Mouse (Mus musculus): ENCODE results near the gene Sap25.
"Not testable (repeated sequence)": the region's sequence is repeated elsewhere in the genome, so short reads cannot be mapped to it uniquely, and the experiment has no call there.

The Sap25 gene

GRCm38 (mm10) chr5:137641054-137641453 is at the start of gene Sap25:
TSS of gene Sap25 (plus strand) at chr5:137641334.
- peak; percentile 46 for DNase-seq

GRCm38 (mm10) chr5:137595921-137596320 is 45.2 kb upstream of the Sap25 start:
- no peak for DNase-seq

DNA sequence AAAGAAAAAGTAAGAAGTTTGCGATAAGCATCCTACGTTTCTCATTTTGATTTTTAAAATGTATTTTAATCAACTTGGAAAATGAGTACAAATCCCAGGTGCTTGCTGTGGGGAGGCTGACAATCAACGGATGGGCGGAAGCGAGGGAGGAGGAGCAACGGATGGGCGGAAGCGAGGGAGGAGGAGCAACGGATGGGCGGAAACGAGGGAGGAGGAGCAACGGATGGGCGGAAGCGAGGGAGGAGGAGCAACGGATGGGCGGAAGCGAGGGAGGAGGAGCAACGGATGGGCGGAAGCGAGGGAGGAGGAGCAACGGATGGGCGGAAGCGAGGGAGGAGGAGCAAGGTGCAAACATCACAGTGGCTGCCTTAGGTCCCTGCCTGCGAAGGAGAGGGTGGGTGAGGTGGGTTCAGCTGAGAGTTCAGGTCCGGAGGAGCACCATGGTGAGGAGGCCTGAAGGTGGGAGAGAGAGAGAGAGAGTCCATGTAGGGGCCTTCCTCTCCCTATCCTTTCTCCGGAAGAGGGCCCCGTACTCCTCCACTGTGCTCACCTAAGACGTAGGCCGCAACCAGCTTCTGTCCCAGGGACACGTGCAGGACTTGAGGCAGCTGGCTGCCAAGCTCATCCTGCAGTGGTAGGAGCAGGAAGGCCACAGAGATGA is 44.4 kb upstream of the Sap25 start:
- DNase-seq, result no peak

DNA sequence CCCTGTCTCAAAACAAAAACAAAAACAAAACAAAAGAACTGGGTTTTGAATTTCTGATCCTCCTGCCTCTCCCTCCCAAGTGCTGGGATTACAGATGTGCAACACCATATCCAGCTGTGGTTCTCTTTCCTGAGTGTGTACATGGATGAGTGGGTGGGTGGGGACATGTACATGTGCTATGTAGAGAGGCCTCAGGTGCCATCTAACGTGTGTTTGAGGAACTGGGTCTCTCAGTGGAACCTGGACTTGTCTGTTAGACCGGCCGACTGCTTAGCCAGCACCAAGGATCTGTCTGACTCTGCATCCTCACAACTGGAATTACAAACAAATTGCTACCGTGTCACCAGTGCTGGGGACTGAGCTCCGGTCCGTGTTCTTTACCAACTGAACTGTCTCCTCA is 43.5 kb upstream of the Sap25 start:
- no peak for DNase-seq

- no peak for DNase-seq
Measured at GRCm38 (mm10) chr5:137598100-137598826, 42.9 kb upstream of the Sap25 start.

DNA sequence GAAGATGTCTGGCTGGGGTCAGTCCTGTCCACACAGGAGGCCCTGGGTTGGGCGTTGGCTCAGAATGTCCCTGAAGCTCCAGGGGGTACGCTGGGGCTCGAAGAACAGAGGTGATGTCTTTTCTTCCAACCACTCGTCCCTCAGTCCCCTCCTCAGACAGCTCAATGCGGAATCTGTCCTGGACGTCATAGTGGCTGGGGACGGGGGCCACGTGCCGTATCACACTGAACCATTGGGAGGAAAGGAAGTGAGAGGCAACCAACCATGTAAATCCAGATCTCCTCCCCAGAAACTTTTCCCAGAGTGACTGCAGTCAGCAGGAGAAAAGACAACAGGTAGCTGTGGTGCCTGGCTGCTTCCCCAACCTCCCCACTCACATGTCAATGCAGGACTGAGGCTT is 41.5 kb upstream of the Sap25 start:
- DNase-seq, result no peak

GRCm38 (mm10) chr5:137600281-137600618 is 40.9 kb upstream of the Sap25 start:
- no peak for DNase-seq

DNA sequence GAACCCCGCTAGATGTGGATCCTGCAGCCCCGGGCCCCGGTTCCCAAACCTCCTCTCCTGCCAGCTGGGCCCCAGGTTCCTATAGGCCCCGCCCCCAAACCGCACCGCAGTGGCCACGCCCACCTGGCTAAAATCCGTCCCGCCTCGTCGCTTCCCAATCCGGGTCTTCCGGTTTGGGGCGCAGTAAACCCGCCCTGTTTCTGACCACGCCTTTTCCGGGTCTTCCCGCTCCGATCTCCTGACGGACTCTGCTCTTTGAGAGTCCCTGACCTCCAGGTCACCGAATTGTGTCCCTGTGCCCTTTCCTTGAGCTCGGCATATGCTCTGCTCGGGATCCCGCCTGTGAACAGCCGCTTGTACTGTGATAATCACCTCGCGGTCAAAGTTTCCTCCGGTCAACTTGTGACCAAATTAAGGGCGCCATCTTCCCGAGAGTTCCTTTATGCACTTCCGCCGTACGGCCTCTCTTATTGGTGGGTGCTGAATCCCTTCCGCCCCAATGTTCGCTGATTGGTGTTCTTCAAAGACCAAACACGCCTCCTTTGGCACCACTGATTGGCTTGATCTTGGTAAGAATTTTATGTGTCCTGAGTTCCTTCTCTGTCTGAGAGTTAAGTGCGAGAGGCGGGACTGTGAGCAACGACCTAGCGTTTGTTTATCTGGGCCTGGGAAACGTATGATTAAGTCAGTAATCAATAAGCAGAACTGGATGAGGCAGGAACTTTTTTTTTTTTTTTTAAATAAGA is 40.3 kb upstream of the Sap25 start, which contains the start of gene Mospd3:
Gene Mospd3 (minus strand): TSS at position 440 of the 746 bp plus-strand sequence.
- DNase-seq, result peak; percentile 100

GRCm38 (mm10) chr5:137601365-137601729 is 39.8 kb upstream of the Sap25 start:
- peak; percentile 50 for DNase-seq

- DNase-seq, result no peak
Measured at GRCm38 (mm10) chr5:137607860-137608653, 33.1 kb upstream of the Sap25 start.

GRCm38 (mm10) chr5:137608654-137609190 is 32.4 kb upstream of the Sap25 start:
- no peak for DNase-seq

GRCm38 (mm10) chr5:137609292-137609691 is 31.8 kb upstream of the Sap25 start:
- no peak for DNase-seq

GRCm38 (mm10) chr5:137610056-137610455 is 31.1 kb upstream of the Sap25 start:
- no peak for DNase-seq

GRCm38 (mm10) chr5:137610548-137611244 is 30.4 kb upstream of the Sap25 start:
- DNase-seq, result peak; percentile 84

DNA sequence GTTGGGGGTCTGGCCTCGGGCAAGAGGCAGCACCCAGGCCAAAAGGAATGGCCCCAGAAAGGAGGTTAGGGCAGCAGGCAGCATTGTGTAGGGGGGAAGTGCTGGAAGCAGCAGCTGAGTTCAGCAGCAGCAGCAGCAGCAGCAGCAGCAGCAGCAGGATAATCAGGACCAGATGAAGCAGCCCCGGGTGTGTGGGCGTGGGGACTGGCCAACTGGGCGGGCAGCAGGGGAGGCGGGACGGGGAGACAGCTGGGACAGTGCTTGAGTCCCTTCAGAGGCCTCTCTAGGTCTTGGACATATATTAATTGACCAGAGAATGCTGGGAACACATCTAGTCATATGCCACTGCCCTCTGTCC is 29.9 kb upstream of the Sap25 start:
- DNase-seq, result peak; percentile 54

DNA sequence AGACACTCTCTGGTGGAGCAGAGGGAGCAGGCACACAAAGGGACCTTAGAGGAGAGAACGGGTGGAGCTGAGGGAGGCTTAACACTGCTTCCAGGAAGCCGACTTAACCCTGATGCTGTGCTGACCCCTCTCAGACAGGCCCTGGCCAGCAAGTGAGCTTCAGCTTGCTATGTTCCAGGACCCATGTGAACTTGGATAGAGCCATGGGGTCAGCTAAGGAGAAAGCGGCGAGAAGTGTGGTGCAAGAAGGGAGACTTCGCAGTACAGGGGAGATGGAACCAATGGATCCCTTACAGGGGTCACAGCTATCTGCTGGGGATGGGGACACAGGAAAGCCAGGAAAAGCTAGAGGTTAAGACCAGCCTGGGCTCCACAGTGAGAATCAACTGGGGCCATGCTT is 28.1 kb upstream of the Sap25 start:
- DNase-seq, result peak; percentile 34

GRCm38 (mm10) chr5:137613550-137613949 is 27.6 kb upstream of the Sap25 start, which contains the start of gene Pcolce:
TSS of gene Pcolce (minus strand) at chr5:137613784.
- peak; percentile 56 for DNase-seq

DNA sequence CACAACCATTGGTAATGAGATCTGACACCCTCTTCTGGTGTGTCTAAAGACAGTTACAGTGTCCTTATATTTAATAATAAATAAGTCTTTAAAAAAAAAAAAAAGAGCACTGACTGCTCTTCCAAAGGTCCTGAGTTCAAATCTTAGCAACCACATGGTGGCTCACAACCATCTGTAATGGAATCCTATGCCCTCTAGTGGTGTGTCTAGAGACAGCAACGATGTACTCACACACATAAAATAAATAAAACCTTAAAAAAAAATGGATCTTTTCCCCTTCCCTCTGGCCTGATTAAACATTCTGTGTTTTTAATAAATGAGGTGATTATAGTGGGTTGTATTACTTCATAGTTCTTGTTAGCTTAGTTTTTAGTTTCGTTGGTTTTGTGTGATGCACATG is 26.2 kb upstream of the Sap25 start:
- not testable (repeated sequence) for DNase-seq

DNA sequence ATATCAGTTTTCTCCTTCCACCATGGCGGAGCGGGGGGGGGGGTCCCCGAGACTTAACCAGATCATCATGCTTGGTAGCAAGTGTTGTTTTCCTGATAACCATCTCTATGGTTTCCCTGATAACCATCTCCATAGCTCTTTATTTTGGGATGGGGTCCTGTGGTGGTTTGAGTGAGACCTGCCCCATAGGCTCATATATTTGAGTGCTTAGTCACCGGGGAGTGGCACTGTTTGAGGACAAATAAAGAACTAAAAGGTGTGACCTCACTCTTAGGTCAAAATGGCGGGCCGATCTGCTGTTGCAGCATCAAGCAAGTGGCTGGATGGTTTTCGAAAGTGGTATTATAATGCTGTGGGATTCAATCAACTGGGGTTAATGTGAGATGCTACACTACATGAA is 25.8 kb upstream of the Sap25 start:
- no peak for DNase-seq

GRCm38 (mm10) chr5:137623937-137624530 is 17.1 kb upstream of the Sap25 start:
- DNase-seq, result no peak

DNA sequence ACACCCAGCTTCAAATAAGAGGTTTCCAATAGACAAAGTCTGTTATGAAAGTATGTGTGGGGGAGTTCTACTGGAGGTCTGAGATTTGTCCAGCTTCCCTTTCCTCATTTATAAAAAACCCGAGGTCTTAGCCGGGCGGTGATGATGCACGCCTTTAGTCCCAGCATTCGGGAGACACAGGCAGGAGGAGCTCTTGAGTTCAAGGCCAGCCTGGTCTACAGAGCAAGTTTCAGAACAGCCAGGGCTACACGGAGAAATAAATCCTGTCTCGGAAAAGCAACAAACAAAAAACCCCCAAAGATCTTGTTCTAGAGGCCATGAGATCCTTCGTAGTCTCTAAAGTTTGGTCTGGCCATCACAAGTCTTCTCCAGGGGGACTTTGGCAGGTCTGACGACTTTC is 13.1 kb upstream of the Sap25 start:
- DNase-seq, result peak; percentile 67
